Mouse (Mus musculus) forebrain, embryonic 14.5 days (tissue): ENCODE data around the gene Olfr1234. TPM values are rescaled to one million over a fixed set of nuclear protein-coding genes. Genes with fewer than 3 reads are reported as not detected.

Experiments used
- ATAC-seq: fragments of 200-750 bp; cut with Nextera tagmentation; 2 replicates; pipeline ENCODE4 v1.8.0; 2017; ENCODE audit warnings: mild to moderate bottlenecking, moderate library complexity
- DNase-seq: peaks from one replicate; pipeline ENCODE4 v3.0.0-alpha.2; 2015; ENCODE audit warnings: low spot score
- H3K27ac ChIP-seq: fragments of 300-500 bp; sonication (generic); 2 replicates; pipeline ENCODE4 v1.5.1; 2014; ENCODE audit warnings: low read depth, mild to moderate bottlenecking, control low read depth, low read length, moderate library complexity
- H3K27me3 ChIP-seq: fragments of 300-500 bp; sonication (generic); replicated peaks from 2 replicates; pipeline ENCODE4 v1.6.1; 2014; ENCODE audit warnings: low read length, control low read depth, mixed read lengths; ENCODE audit not compliant: control insufficient read depth, insufficient read depth
- H3K36me3 ChIP-seq: fragments of 300-500 bp; sonication (generic); 2 replicates; pipeline ENCODE4 v1.6.1; 2014; ENCODE audit warnings: low read length, control low read depth; ENCODE audit not compliant: control insufficient read depth, insufficient read depth
- H3K4me1 ChIP-seq: fragments of 300-500 bp; sonication (generic); 2 replicates; pipeline ENCODE4 v1.6.1; 2014; ENCODE audit warnings: antibody characterized with exemption, low read length, control low read depth; ENCODE audit not compliant: control insufficient read depth, insufficient read depth
- H3K4me2 ChIP-seq: fragments of 300-500 bp; sonication (generic); 2 replicates; pipeline ENCODE4 v1.6.1; 2014; ENCODE audit warnings: mild to moderate bottlenecking, control low read depth, low read length
- H3K4me3 ChIP-seq: fragments of 300-500 bp; sonication (generic); 2 replicates; pipeline ENCODE4 v1.5.1; 2014; ENCODE audit warnings: low read depth, low read length, control low read depth
- H3K9ac ChIP-seq: fragments of 300-500 bp; sonication (generic); 2 replicates; pipeline ENCODE4 v1.6.1; 2014; ENCODE audit warnings: mild to moderate bottlenecking, low read length, control low read depth, moderate library complexity
- H3K9me3 ChIP-seq: fragments of 300-500 bp; sonication (generic); replicated peaks from 2 replicates; pipeline ENCODE4 v1.6.1; 2016; ENCODE audit warnings: low read length, control low read depth, mixed read lengths; ENCODE audit not compliant: control insufficient read depth
- WGBS: fragments of 180-500 bp; shearing (Covaris S2); extraction: QIAGEN DNeasy Blood & Tissue Kit; methylation state at CpG from one replicate; pipeline ENCODE4 v1.1.7; 2014; 5-methylcytosine and 5-hydroxymethylcytosine counted together
- polyA plus RNA-seq: library from polyadenylated mRNA; unstranded; fragments of >200 nt; fragmentation: Nextera tagmentation; extraction: Ambion mirVana; gene quantifications from 2 replicates; pipeline ENCODE4 v1.2.1, GENCODE M21; 2014

Gene Olfr1234
- not detected in 2 replicates for polyA plus RNA-seq

DNA sequence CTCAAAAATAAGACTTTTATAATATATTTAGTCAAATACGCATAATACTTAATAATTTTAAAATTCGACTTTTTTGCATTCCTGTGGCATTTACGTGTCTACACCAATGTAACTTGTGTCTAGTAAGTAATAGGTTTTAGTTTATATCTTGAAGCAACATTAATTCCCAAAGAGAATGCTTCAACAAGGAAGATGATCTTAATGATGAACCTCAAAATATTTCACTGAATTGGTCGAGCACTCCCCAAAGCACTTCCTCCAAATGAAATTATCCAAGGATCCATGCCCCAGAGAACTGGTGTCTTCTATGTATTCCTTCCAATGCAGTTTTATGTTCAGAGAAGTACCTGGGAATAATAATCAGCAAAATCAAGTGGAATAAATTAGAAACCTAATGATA is at the start of gene Olfr1234:
Olfr1234 (minus strand) TSS at position 101 of the 400 bp plus-strand sequence.
- no peaks in the 10 kb centered on the region for H3K36me3 ChIP-seq
- 86% methylated on average over 4 of the region's 4 CpGs for WGBS
- no peak for ATAC-seq

DNA sequence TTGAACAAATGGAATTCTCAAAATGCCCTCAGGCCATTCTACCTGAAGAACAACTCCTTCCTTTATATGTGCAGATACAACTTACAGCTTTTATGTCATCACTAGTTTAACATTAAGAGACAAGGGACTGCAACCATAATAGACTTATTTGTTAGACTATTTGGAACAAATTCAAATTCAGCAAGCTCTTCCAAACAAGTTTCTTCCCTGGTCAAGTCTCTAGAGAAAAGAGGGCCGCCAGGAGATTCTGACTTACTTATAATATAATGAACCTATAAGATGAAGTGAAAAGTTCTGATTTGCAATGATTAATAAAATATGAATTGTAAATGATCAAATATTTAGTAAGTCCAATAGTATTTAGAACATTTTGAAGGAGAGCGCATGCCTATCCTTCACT is 44.9 kb upstream of the Olfr1234 start, which contains the start of gene Olfr1238:
Olfr1238 (minus strand) TSS at position 101 of the 400 bp plus-strand sequence.
- H3K4me3 ChIP-seq, result no peak within 1 kb of the TSS
- no peak for ATAC-seq
- no peak within 1 kb of the TSS for H3K27ac ChIP-seq
- H3K4me1 ChIP-seq, result no peaks in the 10 kb centered on the region
- no peak for DNase-seq
- H3K36me3 ChIP-seq, result no peaks in the 10 kb centered on the region
- H3K27me3 ChIP-seq, result no peaks in the 10 kb centered on the region
- no peak within 1 kb of the TSS for H3K9ac ChIP-seq
- H3K9me3 ChIP-seq, result no peaks in the 10 kb centered on the region
- H3K4me2 ChIP-seq, result no peak within 1 kb of the TSS
- WGBS, result 90% methylated on average over 2 of the region's 2 CpGs

More for the DNA sequence above, at the start of gene Olfr1234:
- no peak for DNase-seq
- H3K27me3 ChIP-seq, result no peaks in the 10 kb centered on the region
- H3K4me2 ChIP-seq, result no peak within 1 kb of the TSS
- no peak within 1 kb of the TSS for H3K27ac ChIP-seq
- H3K9me3 ChIP-seq, result no peaks in the 10 kb centered on the region
- H3K4me3 ChIP-seq, result no peak within 1 kb of the TSS
- no peak within 1 kb of the TSS for H3K9ac ChIP-seq
- no peaks in the 10 kb centered on the region for H3K4me1 ChIP-seq

DNA sequence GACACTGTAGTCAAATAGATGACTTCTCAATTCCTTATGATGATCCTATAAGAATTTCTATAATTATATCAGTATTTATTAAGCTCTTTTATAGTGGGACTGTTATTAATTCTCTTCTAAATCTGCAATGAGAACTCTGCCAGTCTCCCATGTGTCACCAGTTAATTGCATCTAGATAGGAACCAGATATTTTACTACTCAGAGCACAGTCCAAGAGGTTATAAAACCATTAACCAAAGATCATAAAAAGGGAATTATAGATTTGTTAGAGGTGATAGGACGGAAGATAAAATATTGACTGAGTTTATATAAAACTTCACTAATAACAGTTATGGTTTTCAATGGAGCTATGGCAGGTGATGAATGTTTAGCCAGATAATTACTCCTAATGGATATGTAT is 36.2 kb upstream of the Olfr1234 start:
- Histone ChIP-seq H3K4me2 (no peak overlapping the region), H3K4me3 (no peak overlapping the region), H3K36me3 (no peaks in the 10 kb centered on the region), H3K9me3 (no peaks in the 10 kb centered on the region), H3K27ac (no peak overlapping the region), H3K4me1 (no peaks in the 10 kb centered on the region), H3K9ac (no peak overlapping the region), H3K27me3 (no peaks in the 10 kb centered on the region)
- no peak for DNase-seq
- 90% methylated on average over 1 of the region's 1 CpGs for WGBS
- ATAC-seq, result no peak

DNA sequence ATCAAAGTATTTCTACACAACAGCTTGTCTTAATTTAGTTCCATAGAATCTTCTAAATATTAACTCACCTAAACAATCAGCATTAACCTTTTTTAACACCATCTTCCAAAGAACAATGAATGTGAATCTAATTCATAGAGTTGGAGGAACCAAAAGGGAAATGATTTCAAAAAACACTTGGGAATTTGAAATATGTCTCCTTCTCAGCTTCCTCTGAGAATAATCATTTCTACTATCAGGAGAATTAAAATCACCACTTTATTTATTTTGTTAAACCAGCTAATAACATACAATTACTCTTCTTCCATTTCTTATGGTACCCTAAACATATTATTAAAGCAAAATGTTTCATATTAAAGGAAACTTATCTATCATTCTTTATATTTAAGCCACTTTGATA is 22.4 kb downstream of the Olfr1234 start, which contains the start of gene Olfr1233:
Olfr1233 (minus strand) TSS at position 101 of the 400 bp plus-strand sequence.
- Histone ChIP-seq H3K27me3 (no peaks in the 10 kb centered on the region), H3K4me3 (no peak within 1 kb of the TSS), H3K9me3 (no peaks in the 10 kb centered on the region), H3K4me1 (no peaks in the 10 kb centered on the region), H3K9ac (no peak within 1 kb of the TSS), H3K4me2 (no peak within 1 kb of the TSS), H3K27ac (no peak within 1 kb of the TSS), H3K36me3 (no peaks in the 10 kb centered on the region)
- no peak for DNase-seq
- ATAC-seq, result no peak

DNA sequence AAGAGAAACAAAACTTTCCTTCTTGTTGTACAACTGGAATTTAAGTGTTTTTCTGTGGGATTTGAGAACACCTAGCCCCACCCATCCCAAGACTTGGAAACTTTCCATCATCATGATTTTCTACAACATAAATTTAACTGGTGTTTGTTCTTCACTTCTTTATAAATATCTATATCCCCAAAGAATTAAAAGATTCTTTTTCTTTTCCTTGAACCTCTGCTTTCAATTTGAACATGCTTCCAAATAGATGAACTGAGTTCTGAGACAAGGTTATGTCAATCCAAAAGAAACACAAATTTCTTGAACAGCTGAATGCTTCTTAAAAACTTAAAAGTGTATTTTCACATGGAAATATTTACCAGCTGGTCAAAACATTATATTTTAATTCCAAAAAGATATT is 35.1 kb downstream of the Olfr1234 start, which contains the start of gene Olfr1232:
Olfr1232 (minus strand) TSS at position 101 of the 400 bp plus-strand sequence.
- Histone ChIP-seq H3K4me3 (no peak within 1 kb of the TSS), H3K36me3 (no peaks in the 10 kb centered on the region), H3K9me3 (no peaks in the 10 kb centered on the region), H3K4me1 (no peaks in the 10 kb centered on the region), H3K9ac (no peak within 1 kb of the TSS), H3K27ac (no peak within 1 kb of the TSS), H3K4me2 (no peak within 1 kb of the TSS), H3K27me3 (no peaks in the 10 kb centered on the region)
- ATAC-seq (no peak), DNase-seq (no peak)

Other genes with a start within 250 kb of the Olfr1234 start
- not detected in 2 replicates for gene Olfr1221, start 247.6 kb downstream of the Olfr1234 start, polyA plus RNA-seq
- not detected in 2 replicates for gene Olfr1222, start 231.8 kb downstream of the Olfr1234 start, polyA plus RNA-seq
- not detected in 2 replicates for gene Olfr1223, start 213.3 kb downstream of the Olfr1234 start, polyA plus RNA-seq
- gene Olfr1224-ps1, start 200.8 kb downstream of the Olfr1234 start, polyA plus RNA-seq, result not detected in 2 replicates
- not detected in 2 replicates for gene Olfr1225, start 190.2 kb downstream of the Olfr1234 start, polyA plus RNA-seq
- not detected in 2 replicates for gene Olfr1226, start 164.8 kb downstream of the Olfr1234 start, polyA plus RNA-seq
- not detected in 2 replicates for gene Olfr1228, start 110.8 kb downstream of the Olfr1234 start, polyA plus RNA-seq
- gene Olfr1229, start 76.9 kb downstream of the Olfr1234 start, polyA plus RNA-seq, result not detected in 2 replicates
- gene Olfr1230, start 67.6 kb downstream of the Olfr1234 start, polyA plus RNA-seq, result not detected in 2 replicates
- not detected in 2 replicates for gene Olfr1231, start 57.8 kb downstream of the Olfr1234 start, polyA plus RNA-seq
- not detected in 2 replicates for gene Olfr1232, start 35.2 kb downstream of the Olfr1234 start, polyA plus RNA-seq
- not detected in 2 replicates for gene Olfr1233, start 22.5 kb downstream of the Olfr1234 start, polyA plus RNA-seq
- gene Olfr1238, start 44.8 kb upstream of the Olfr1234 start, polyA plus RNA-seq, result not detected in 2 replicates
- not detected in 2 replicates for gene Olfr1239, start 55.5 kb upstream of the Olfr1234 start, polyA plus RNA-seq
- gene Olfr1240, start 78.1 kb upstream of the Olfr1234 start, polyA plus RNA-seq, result not detected in 2 replicates
- gene Olfr1241, start 122.3 kb upstream of the Olfr1234 start, polyA plus RNA-seq, result not detected in 2 replicates
- gene Olfr1242, start 133.5 kb upstream of the Olfr1234 start, polyA plus RNA-seq, result not detected in 2 replicates
- gene Olfr1243, start 166.6 kb upstream of the Olfr1234 start, polyA plus RNA-seq, result not detected in 2 replicates
- not detected in 2 replicates for gene Olfr1245, start 213.6 kb upstream of the Olfr1234 start, polyA plus RNA-seq
- gene Olfr1246, start 228.3 kb upstream of the Olfr1234 start, polyA plus RNA-seq, result not detected in 2 replicates
- gene Olfr1247, start 249.3 kb upstream of the Olfr1234 start, polyA plus RNA-seq, result not detected in 2 replicates